Mouse (Mus musculus) MEL (cell line): ENCODE data around the gene Akap11. TPM values are rescaled to one million over a fixed set of nuclear protein-coding genes. Genes with fewer than 3 reads are reported as not detected.

Source experiments
- DNase-seq: peaks from one replicate; pipeline ENCODE4 v3.0.0; 2011; ENCODE audit warnings: low read depth, low spot score
- H3K27ac ChIP-seq: 2 replicates; pipeline ENCODE4 v1.5.1; 2012; ENCODE audit warnings: low read depth, mild to moderate bottlenecking, control low read depth, low read length, moderate library complexity; ENCODE audit not compliant: control insufficient read depth
- H3K27me3 ChIP-seq, 2 experiments: fragments of 150-350 bp in 1 of 2; sonication (generic) in 1 of 2; 2 replicates each; pipeline ENCODE4 v1.6.1; 2012; ENCODE audit warnings: low read length in 2 of 2, mild to moderate bottlenecking in 2 of 2, improper control_type of control experiment in 1 of 2, moderate library complexity in 1 of 2; ENCODE audit not compliant: insufficient read depth in 2 of 2, control insufficient read depth in 1 of 2
- H3K36me3 ChIP-seq, 2 experiments: 2 replicates each; pipeline ENCODE4 v1.6.1; 2012 to 2014; ENCODE audit warnings: low read length in 2 of 2, improper control_type of control experiment in 1 of 2, inconsistent platforms in 1 of 2, mild to moderate bottlenecking in 1 of 2; ENCODE audit not compliant: insufficient read depth in 2 of 2, control insufficient read depth in 1 of 2
- H3K4me1 ChIP-seq, 2 experiments: fragments of 150-350 bp in 1 of 2; sonication (generic) in 1 of 2; 2 replicates each; pipeline ENCODE4 v1.6.1; 2012; ENCODE audit warnings: low read length in 2 of 2, improper control_type of control experiment in 1 of 2, mild to moderate bottlenecking in 1 of 2; ENCODE audit not compliant: insufficient read depth in 2 of 2, control insufficient read depth in 1 of 2
- H3K4me3 ChIP-seq, 2 experiments: fragments of 150-350 bp in 1 of 2; sonication (generic) in 1 of 2; 2 replicates each; pipeline ENCODE4 v1.5.1; 2012; ENCODE audit warnings: low read depth in 2 of 2, low read length in 2 of 2, mild to moderate bottlenecking in 2 of 2, moderate library complexity in 2 of 2, control low read depth in 1 of 2, improper control_type of control experiment in 1 of 2; ENCODE audit not compliant: control insufficient read depth in 1 of 2, insufficient read depth in 1 of 2
- H3K79me2 ChIP-seq: 2 replicates; pipeline ENCODE4 v1.6.1; 2012; ENCODE audit warnings: mild to moderate bottlenecking, low read length, moderate library complexity; ENCODE audit not compliant: control insufficient read depth, poor library complexity, insufficient read depth
- H3K9ac ChIP-seq: 2 replicates; pipeline ENCODE4 v1.6.1; 2012; ENCODE audit warnings: low read depth, mild to moderate bottlenecking, control low read depth, low read length, moderate library complexity; ENCODE audit not compliant: control insufficient read depth, poor library complexity, severe bottlenecking
- H3K9me3 ChIP-seq: fragments of 150-350 bp; sonication (generic); replicated peaks from 2 replicates; pipeline ENCODE4 v1.6.1; 2012; ENCODE audit warnings: mild to moderate bottlenecking, low read length, improper control_type of control experiment, moderate library complexity; ENCODE audit not compliant: insufficient read depth
- BHLHE40 ChIP-seq: IDR thresholded peaks from 2 replicates; pipeline ENCODE4 v1.6.1; 2012; ENCODE audit warnings: low read depth, mild to moderate bottlenecking, inconsistent platforms, low read length, improper control_type of control experiment, borderline replicate concordance
- CHD1 ChIP-seq: IDR thresholded peaks from 2 replicates; pipeline ENCODE4 v1.6.1; 2012; ENCODE audit warnings: low read depth, mild to moderate bottlenecking, inconsistent platforms, low read length, improper control_type of control experiment
- CTCF ChIP-seq, 3 experiments: IDR thresholded peaks in 2 of 3; conservative IDR thresholded peaks in 1 of 3; 2 replicates each; pipeline ENCODE4 v1.5.1; 2011 to 2012; ENCODE audit warnings: low read length in 3 of 3, low read depth in 2 of 3, mild to moderate bottlenecking in 2 of 3, improper control_type of control experiment in 1 of 3, inconsistent platforms in 1 of 3, mixed read lengths in 1 of 3, moderate library complexity in 1 of 3; ENCODE audit not compliant: control insufficient read depth in 1 of 3, insufficient read depth in 1 of 3, poor library complexity in 1 of 3, severe bottlenecking in 1 of 3
- E2F4 ChIP-seq: IDR thresholded peaks from 2 replicates; pipeline ENCODE4 v1.6.1; 2011; ENCODE audit warnings: low read depth, low read length, improper control_type of control experiment, borderline replicate concordance
- ETS1 ChIP-seq: IDR thresholded peaks from 2 replicates; pipeline ENCODE4 v1.6.1; 2012; ENCODE audit warnings: low read depth, mild to moderate bottlenecking, inconsistent platforms, low read length, improper control_type of control experiment, moderate library complexity
- GABPA ChIP-seq: IDR thresholded peaks from 2 replicates; pipeline ENCODE4 v1.6.1; 2012; ENCODE audit warnings: low read depth, mild to moderate bottlenecking, inconsistent platforms, low read length, improper control_type of control experiment, moderate library complexity
- HCFC1 ChIP-seq: IDR thresholded peaks from 2 replicates; pipeline ENCODE4 v1.6.1; 2012; ENCODE audit warnings: low read depth, mild to moderate bottlenecking, inconsistent platforms, low read length, improper control_type of control experiment, moderate library complexity
- JUND ChIP-seq: IDR thresholded peaks from 2 replicates; pipeline ENCODE4 v1.6.1; 2011; ENCODE audit warnings: low read depth, mild to moderate bottlenecking, improper control_type of control experiment, low read length
- MAX ChIP-seq: IDR thresholded peaks from 2 replicates; pipeline ENCODE4 v1.6.1; 2011; ENCODE audit warnings: low read length, improper control_type of control experiment
- MEF2A ChIP-seq: IDR thresholded peaks from 2 replicates; pipeline ENCODE4 v1.6.1; 2014; ENCODE audit warnings: low read depth, mild to moderate bottlenecking, inconsistent platforms, low read length, improper control_type of control experiment; ENCODE audit not compliant: poor library complexity, insufficient replicate concordance, severe bottlenecking; ENCODE audit errors: extremely low read depth
- MXI1 ChIP-seq: IDR thresholded peaks from 2 replicates; pipeline ENCODE4 v1.6.1; 2011; ENCODE audit warnings: mild to moderate bottlenecking, low read depth, low read length, improper control_type of control experiment
- POLR2AphosphoS5 ChIP-seq: IDR thresholded peaks from 2 replicates; pipeline ENCODE4 v1.6.1; 2012; ENCODE audit warnings: low read depth, borderline replicate concordance, mild to moderate bottlenecking, inconsistent platforms, low read length, moderate library complexity, mixed read lengths
- SIN3A ChIP-seq: IDR thresholded peaks from 2 replicates; pipeline ENCODE4 v1.6.1; 2012; ENCODE audit warnings: low read length, improper control_type of control experiment, inconsistent platforms
- TBP ChIP-seq: IDR thresholded peaks from 2 replicates; pipeline ENCODE4 v1.8.0; 2011; ENCODE audit warnings: low read depth, low read length, improper control_type of control experiment
- UBTF ChIP-seq: IDR thresholded peaks from 2 replicates; pipeline ENCODE4 v1.6.1; 2012; ENCODE audit warnings: low read depth, mild to moderate bottlenecking, inconsistent platforms, low read length, improper control_type of control experiment, moderate library complexity, borderline replicate concordance; ENCODE audit not compliant: insufficient read depth
- USF1 ChIP-seq: IDR thresholded peaks from 2 replicates; pipeline ENCODE4 v1.6.1; 2014; ENCODE audit warnings: low read depth, mild to moderate bottlenecking, inconsistent platforms, low read length, improper control_type of control experiment, moderate library complexity
- USF2 ChIP-seq, 2 experiments: IDR thresholded peaks; 2 replicates each; pipeline ENCODE4 v1.6.1; 2011 to 2012; ENCODE audit warnings: improper control_type of control experiment in 2 of 2, low read length in 2 of 2, borderline replicate concordance in 1 of 2, inconsistent platforms in 1 of 2, low read depth in 1 of 2, mild to moderate bottlenecking in 1 of 2; ENCODE audit not compliant: insufficient read depth in 1 of 2
- ZC3H11A ChIP-seq: IDR thresholded peaks from 2 replicates; pipeline ENCODE4 v1.6.1; 2012; ENCODE audit warnings: low read depth, mild to moderate bottlenecking, inconsistent platforms, low read length, improper control_type of control experiment
- ZMIZ1 ChIP-seq: IDR thresholded peaks from 2 replicates; pipeline ENCODE4 v1.6.1; 2012; ENCODE audit warnings: low read depth, mild to moderate bottlenecking, inconsistent platforms, low read length, improper control_type of control experiment, moderate library complexity
- polyA plus RNA-seq, 2 experiments: library from polyadenylated mRNA; stranded (reverse) in 1 of 2; unstranded in 1 of 2; fragments of >175 nt in 1 of 2; fragments of >200 nt in 1 of 2; gene quantifications; 2 replicates each; pipeline versions ENCODE4 v1.2.1 to v1.2.4; 2012; ENCODE audit warnings: low replicate concordance in 2 of 2, low read depth in 1 of 2; ENCODE audit not compliant: insufficient read length in 2 of 2, insufficient read depth in 1 of 2, missing spikeins in 1 of 2
- total RNA-seq: library from RNA; depleted of rRNA; stranded (reverse); fragments of 300-350 nt; gene quantifications from 2 replicates; pipeline ENCODE4 v1.2.3, GENCODE M21; 2012

Gene Akap11
- total and polyA plus RNA-seq, 3 experiments: 13.0 to 25.4 (median 17.1) TPM

GRCm38 (mm10) chr14:78568410-78568809, 31.8 kb upstream of the Akap11 start:
- Histone ChIP-seq H3K9ac (no peak overlapping the region), H3K79me2 (no peaks in the 10 kb centered on the region), H3K9me3 (no peaks in the 10 kb centered on the region), H3K4me3 (no peak overlapping the region), H3K4me1 (no peaks in the 10 kb centered on the region), H3K27ac (no peak overlapping the region), H3K36me3 (no peaks in the 10 kb centered on the region), H3K27me3 (no peaks in the 10 kb centered on the region)
- TF ChIP-seq CHD1: no peak
- TF ChIP-seq UBTF: no peak
- TF ChIP-seq ZMIZ1: no peak
- no peak for TF ChIP-seq MAX
- no peak for TF ChIP-seq MXI1
- no peak for TF ChIP-seq BHLHE40
- no peak for TF ChIP-seq JUND
- TF ChIP-seq TBP: no peak
- no peak for DNase-seq

- H3K27me3 ChIP-seq: peaks cover 0 to 3% of the 10 kb centered on the region in 2 experiments; a peak in 2 of 4 replicates
- no peaks in the 10 kb centered on the region for H3K4me1 ChIP-seq
- no peaks in the 10 kb centered on the region for H3K79me2 ChIP-seq
- no peaks in the 10 kb centered on the region for H3K9me3 ChIP-seq
- H3K27ac ChIP-seq: no peak overlapping the region
- no peak for DNase-seq
- H3K4me3 ChIP-seq: no peak overlapping the region
- TF ChIP-seq POLR2AphosphoS5 (no peak), ZC3H11A (no peak), MEF2A (no peak), USF1 (no peak), MAX (no peak), CTCF (IDR thresholded peaks at IDR 0.05 in 2 of 3, conservative IDR thresholded peaks at IDR 0.05 in 1 of 3; ENCODE audit: control insufficient read depth in 1 of 3, insufficient read depth in 1 of 3, low read depth in 2 of 3, low read length in 3 of 3, poor library complexity in 1 of 3, severe bottlenecking in 1 of 3) (no peak), USF2 (IDR thresholded peaks at IDR 0.05; ENCODE audit: borderline replicate concordance in 1 of 2, insufficient read depth in 1 of 2, low read depth in 1 of 2, low read length in 2 of 2) (no peak), HCFC1 (no peak), GABPA (no peak), ETS1 (no peak), SIN3A (no peak), UBTF (no peak), TBP (no peak), E2F4 (no peak), BHLHE40 (no peak)
- H3K9ac ChIP-seq: no peak overlapping the region
- no peaks in the 10 kb centered on the region for H3K36me3 ChIP-seq
Observed at GRCm38 (mm10) chr14:78566431-78566830, 29.8 kb upstream of the Akap11 start.
